Mouse (Mus musculus) liver, embryonic 13.5 days (tissue): ENCODE data around the gene Ubash3b. TPM values are rescaled to one million over a fixed set of nuclear protein-coding genes. Genes with fewer than 3 reads are reported as not detected.

ENCODE experiments used
- ATAC-seq: fragments of 200-750 bp; cut with Nextera tagmentation; 2 replicates; pipeline ENCODE4 v1.8.0; 2017; ENCODE audit warnings: low read depth, mild to moderate bottlenecking, moderate number of reproducible peaks, moderate library complexity
- DNase-seq: peaks from one replicate; pipeline ENCODE4 v3.0.0; 2022
- H3K27ac ChIP-seq: fragments of 300-500 bp; sonication (generic); 2 replicates; pipeline ENCODE4 v1.5.1; 2015; ENCODE audit warnings: moderate library complexity, mild to moderate bottlenecking, inconsistent platforms
- H3K27me3 ChIP-seq: fragments of 300-500 bp; sonication (generic); 2 replicates; pipeline ENCODE4 v1.6.1; 2015; ENCODE audit warnings: mild to moderate bottlenecking, inconsistent platforms
- H3K36me3 ChIP-seq: fragments of 300-500 bp; sonication (generic); 2 replicates; pipeline ENCODE4 v1.6.1; 2015; ENCODE audit warnings: mild to moderate bottlenecking, inconsistent platforms
- H3K4me1 ChIP-seq: fragments of 300-500 bp; sonication (generic); replicated peaks from 2 replicates; pipeline ENCODE4 v1.6.1; 2015; ENCODE audit warnings: inconsistent platforms
- H3K4me2 ChIP-seq: fragments of 300-500 bp; sonication (generic); 2 replicates; pipeline ENCODE4 v1.6.1; 2015; ENCODE audit warnings: inconsistent platforms, mild to moderate bottlenecking, moderate library complexity
- H3K4me3 ChIP-seq: fragments of 300-500 bp; sonication (generic); replicated peaks from 2 replicates; pipeline ENCODE4 v1.5.1; 2015; ENCODE audit warnings: mild to moderate bottlenecking, inconsistent platforms
- H3K9ac ChIP-seq: fragments of 300-500 bp; sonication (generic); 2 replicates; pipeline ENCODE4 v1.6.1; 2015; ENCODE audit warnings: mild to moderate bottlenecking, inconsistent platforms
- H3K9me3 ChIP-seq: fragments of 300-500 bp; sonication (generic); replicated peaks from 2 replicates; pipeline ENCODE4 v1.6.1; 2016; ENCODE audit warnings: inconsistent platforms
- WGBS: fragments of 180-500 bp; shearing (Covaris S2); methylation state at CpG from one replicate; pipeline ENCODE4 v1.1.7; 2015; ENCODE audit not compliant: insufficient replicate concordance; 5-methylcytosine and 5-hydroxymethylcytosine counted together
- polyA plus RNA-seq: library from polyadenylated mRNA; unstranded; fragments of >200 nt; fragmentation: Nextera tagmentation; extraction: Ambion mirVana; gene quantifications from 2 replicates; pipeline ENCODE4 v1.2.1, GENCODE M21; 2015

Ubash3b gene
- polyA plus RNA-seq, 1 experiment from 2014 or later = 6.7 TPM

DNA sequence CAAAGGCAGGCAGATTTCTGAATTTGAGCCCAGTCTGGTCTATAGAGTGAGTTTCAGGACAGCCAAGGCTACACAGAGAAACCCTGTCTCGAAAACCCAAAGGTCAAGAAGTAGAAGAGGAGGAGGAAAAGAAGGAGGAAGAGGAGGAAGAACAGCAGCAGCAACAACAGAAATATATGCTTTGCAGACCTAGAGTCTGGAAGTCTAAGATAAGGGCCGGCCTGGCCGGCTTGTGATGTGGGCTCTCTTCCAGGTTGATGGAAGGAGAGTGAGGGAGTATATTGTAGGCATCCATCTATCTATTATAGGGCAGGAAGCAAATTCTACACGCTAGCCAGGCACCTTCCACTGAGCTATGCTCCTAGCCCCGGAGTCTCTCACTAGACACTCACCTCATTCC is 92.0 kb downstream of the Ubash3b start:
- Histone ChIP-seq H3K4me2 (peak overlapping the region; percentile 15; the same call in 1 of the 2 replicates), H3K27ac (peak overlapping the region; percentile 37), H3K9me3 (no peaks in the 10 kb centered on the region), H3K4me1 (peaks cover 68% of the 10 kb centered on the region), H3K27me3 (no peaks in the 10 kb centered on the region), H3K4me3 (no peak overlapping the region), H3K36me3 (no peaks in the 10 kb centered on the region), H3K9ac (peak overlapping the region; percentile 11; the same call in 1 of the 2 replicates)
- 20% methylated on average over 5 of the region's 5 CpGs for WGBS
- peak; percentile 58 for DNase-seq
- peak; percentile 57 for ATAC-seq

DNA sequence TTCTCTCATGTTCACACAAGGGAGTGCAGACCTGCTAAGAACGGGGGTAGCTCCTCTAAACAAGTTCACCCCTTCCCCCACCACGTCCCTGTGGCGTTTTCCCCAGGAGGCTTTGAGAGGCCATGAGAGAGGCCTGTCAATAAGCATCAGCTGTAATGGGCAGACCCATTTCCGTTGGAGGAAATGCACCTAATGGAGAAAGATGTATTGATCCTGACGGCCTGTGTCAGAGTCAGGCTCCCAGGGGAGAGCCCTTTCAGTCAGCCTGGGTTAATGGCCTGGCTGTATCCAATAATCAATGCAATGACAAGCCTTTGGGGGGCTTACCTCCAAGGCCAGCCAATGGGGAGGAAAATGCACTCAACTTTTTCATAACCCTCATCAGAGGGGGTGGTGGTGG is 100.1 kb downstream of the Ubash3b start:
- Histone ChIP-seq H3K27me3 (no peaks in the 10 kb centered on the region), H3K4me2 (no peak overlapping the region), H3K36me3 (no peaks in the 10 kb centered on the region), H3K4me3 (no peak overlapping the region), H3K27ac (no peak overlapping the region), H3K9ac (no peak overlapping the region), H3K9me3 (no peaks in the 10 kb centered on the region), H3K4me1 (peaks cover 31% of the 10 kb centered on the region)
- DNase-seq (no peak), ATAC-seq (no peak)
- 42% methylated on average over 5 of the region's 5 CpGs for WGBS

GRCm38 (mm10) chr9:41060617-41061016 is 100.9 kb downstream of the Ubash3b start:
- Histone ChIP-seq H3K9ac (no peak overlapping the region), H3K36me3 (no peaks in the 10 kb centered on the region), H3K4me2 (no peak overlapping the region), H3K4me1 (peaks cover 31% of the 10 kb centered on the region), H3K27me3 (no peaks in the 10 kb centered on the region), H3K4me3 (no peak overlapping the region), H3K9me3 (no peaks in the 10 kb centered on the region), H3K27ac (no peak overlapping the region)
- DNase-seq (no peak), ATAC-seq (no peak)
- WGBS = 68% methylated on average over 6 of the region's 6 CpGs

DNA sequence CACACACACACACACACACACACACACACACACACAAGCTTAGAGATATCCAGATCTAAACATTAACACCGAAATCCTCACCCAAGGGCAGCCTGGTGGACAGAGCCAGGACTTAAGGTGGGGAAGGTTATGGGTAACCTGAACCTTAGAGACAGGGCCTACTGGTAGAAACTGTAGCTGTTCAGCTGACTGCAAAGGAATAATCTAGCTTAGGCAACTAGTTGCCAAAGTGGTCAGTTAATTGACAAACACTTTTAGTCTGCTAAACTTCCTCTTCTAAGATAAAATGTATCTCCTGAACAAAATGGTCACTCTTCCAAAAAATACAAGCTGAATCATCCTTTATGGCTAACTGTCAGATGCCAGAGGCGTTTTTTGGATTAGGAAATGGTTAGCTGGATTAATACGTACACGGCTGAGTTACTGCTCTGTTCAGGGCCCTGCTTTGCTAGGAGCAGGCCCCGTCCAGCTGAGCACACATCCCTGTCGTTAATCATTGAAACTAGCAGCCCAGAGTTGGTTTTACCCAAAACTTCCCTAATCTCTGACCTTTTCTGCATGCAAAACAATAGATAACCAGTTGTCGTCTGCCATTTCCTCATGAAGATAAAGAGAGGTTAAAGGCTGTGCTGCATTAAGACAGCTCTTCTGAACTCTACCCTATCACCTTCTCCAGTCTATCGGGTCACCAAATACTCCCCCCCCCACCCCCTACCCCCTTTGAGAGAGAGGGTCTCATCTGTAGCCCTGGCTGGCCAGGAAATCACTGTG is 102.5 kb downstream of the Ubash3b start:
- ATAC-seq (peak; percentile 84), DNase-seq (no peak)
- Histone ChIP-seq H3K27ac (peak overlapping the region; percentile 19), H3K4me2 (no peak overlapping the region), H3K9ac (no peak overlapping the region), H3K27me3 (no peaks in the 10 kb centered on the region), H3K4me3 (no peak overlapping the region), H3K9me3 (no peaks in the 10 kb centered on the region), H3K4me1 (peaks cover 31% of the 10 kb centered on the region), H3K36me3 (no peaks in the 10 kb centered on the region)
- 13% methylated on average over 8 of the region's 8 CpGs for WGBS

GRCm38 (mm10) chr9:41054166-41054565 is 107.3 kb downstream of the Ubash3b start:
- no peak overlapping the region for H3K4me2 ChIP-seq
- H3K9me3 ChIP-seq = no peaks in the 10 kb centered on the region
- H3K9ac ChIP-seq = no peak overlapping the region
- no peak overlapping the region for H3K4me3 ChIP-seq
- ATAC-seq (no peak), DNase-seq (no peak)
- peaks cover 53% of the 10 kb centered on the region for H3K4me1 ChIP-seq
- WGBS = 81% methylated on average over 9 of the region's 9 CpGs
- no peaks in the 10 kb centered on the region for H3K27me3 ChIP-seq
- H3K36me3 ChIP-seq = no peaks in the 10 kb centered on the region
- H3K27ac ChIP-seq = no peak overlapping the region

DNA sequence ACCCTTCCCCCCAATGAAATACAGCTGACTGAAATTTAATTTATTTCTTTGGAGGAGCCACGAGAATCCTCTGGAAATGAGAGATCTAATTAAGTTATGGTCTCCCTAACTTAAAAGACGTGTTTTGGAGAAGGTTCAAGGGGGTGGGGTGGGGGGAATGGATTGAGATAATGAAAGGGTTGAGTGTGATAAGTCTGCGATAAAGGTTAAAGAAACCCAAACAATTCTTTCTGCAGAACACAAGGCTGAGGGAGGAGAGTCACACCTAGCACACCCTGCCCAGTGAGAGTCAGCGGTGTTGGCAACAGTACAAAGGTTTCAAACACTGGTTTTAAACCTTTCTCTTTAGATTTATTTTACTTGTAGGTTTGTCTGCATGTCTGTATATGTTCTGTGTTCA is 108.0 kb downstream of the Ubash3b start:
- H3K9me3 ChIP-seq = no peaks in the 10 kb centered on the region
- H3K9ac ChIP-seq = no peak overlapping the region
- no peak overlapping the region for H3K4me2 ChIP-seq
- H3K36me3 ChIP-seq = no peaks in the 10 kb centered on the region
- no peaks in the 10 kb centered on the region for H3K27me3 ChIP-seq
- 38% methylated on average over 4 of the region's 4 CpGs for WGBS
- no peak overlapping the region for H3K27ac ChIP-seq
- DNase-seq (no peak), ATAC-seq (no peak)
- H3K4me3 ChIP-seq = no peak overlapping the region
- peaks cover 53% of the 10 kb centered on the region for H3K4me1 ChIP-seq

DNA sequence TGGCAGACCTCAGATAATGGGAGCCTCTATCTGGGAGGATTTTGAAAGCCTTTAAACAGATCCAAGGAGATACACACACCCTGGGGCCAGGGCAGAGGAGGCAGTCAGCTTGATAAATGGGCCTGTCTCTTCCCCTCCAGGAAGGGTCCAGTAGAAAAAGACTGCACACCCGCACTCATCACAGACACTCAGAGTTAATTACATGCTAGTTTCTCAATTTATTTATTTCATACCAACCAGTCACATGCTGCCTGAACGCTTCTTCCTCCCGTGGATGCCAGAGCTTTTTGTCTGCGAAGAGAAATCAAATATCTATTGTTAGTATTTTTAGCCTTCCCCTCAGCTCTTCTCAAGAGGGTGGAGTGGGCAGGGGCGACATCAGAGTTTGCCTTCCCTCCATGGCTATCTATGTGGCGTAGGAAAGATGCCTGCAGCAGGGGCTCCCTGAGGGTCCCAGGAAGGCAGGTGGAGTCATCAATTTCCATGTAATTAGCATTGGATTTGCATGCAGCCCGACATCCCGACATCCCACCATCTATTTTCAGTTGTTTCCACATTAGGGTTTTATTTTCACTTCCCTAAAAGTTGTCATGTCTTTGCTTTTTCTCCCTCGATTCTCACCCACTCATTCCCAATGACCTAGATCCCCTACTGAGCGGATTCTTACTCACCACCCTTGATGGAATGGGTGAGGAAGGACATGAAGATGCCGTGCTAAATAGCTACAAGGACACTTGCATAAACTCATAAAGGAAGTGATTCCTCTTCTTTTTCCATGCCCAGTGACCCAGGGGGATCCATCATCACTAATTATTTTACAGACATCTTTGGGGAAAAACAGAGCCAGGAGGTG is 110.2 kb downstream of the Ubash3b start:
- Histone ChIP-seq H3K9ac (no peak overlapping the region), H3K36me3 (no peaks in the 10 kb centered on the region; the same call in 1 of the 2 replicates), H3K9me3 (no peaks in the 10 kb centered on the region), H3K4me1 (peaks cover 63% of the 10 kb centered on the region), H3K27me3 (no peaks in the 10 kb centered on the region), H3K4me3 (no peak overlapping the region), H3K4me2 (no peak overlapping the region), H3K27ac (no peak overlapping the region)
- ATAC-seq (no peak), DNase-seq (no peak)
- 49% methylated on average over 11 of the region's 11 CpGs for WGBS

DNA sequence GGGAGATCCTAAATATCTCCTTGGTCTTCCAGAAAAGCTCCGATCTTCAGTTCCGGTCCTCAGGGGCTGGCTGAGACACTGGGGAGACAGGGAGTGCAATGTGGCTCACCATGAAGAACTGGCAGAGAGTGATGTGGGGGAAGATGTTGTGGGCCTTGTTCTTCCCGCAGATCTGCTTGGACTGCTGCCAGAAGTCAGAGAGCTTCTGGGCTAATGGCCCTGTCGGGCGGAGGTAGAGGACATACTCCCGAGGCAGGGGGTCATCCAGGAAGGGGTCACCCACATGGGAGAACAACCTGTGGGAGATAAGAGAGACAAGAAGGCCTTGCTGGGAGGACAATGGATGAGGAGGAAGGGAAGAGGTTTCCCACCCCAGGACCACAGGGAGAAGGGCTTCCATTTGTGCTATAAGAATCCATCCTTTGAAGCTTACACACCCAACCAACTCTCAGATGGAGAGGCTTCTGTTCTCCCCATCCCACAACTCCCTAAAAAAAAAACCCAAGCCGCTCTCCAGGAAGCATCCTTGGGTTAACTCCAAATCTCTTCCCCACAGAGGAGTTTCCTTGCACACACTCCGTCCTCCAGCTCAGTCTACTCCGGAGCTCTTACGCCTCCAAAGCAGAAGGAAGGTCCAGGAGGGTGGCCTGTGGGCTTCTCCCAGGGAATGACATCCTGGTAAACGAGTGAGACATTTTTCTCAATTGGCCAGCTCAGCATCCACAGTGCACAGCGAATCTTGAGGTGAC is 111.0 kb downstream of the Ubash3b start:
- H3K36me3 ChIP-seq = no peaks in the 10 kb centered on the region; the same call in 1 of the 2 replicates
- H3K4me1 ChIP-seq = peaks cover 63% of the 10 kb centered on the region
- ATAC-seq (no peak), DNase-seq (no peak)
- WGBS = 59% methylated on average over 12 of the region's 12 CpGs
- H3K9ac ChIP-seq = no peak overlapping the region
- no peak overlapping the region for H3K4me2 ChIP-seq
- no peak overlapping the region for H3K27ac ChIP-seq
- no peaks in the 10 kb centered on the region for H3K27me3 ChIP-seq
- no peaks in the 10 kb centered on the region for H3K9me3 ChIP-seq
- H3K4me3 ChIP-seq = no peak overlapping the region

DNA sequence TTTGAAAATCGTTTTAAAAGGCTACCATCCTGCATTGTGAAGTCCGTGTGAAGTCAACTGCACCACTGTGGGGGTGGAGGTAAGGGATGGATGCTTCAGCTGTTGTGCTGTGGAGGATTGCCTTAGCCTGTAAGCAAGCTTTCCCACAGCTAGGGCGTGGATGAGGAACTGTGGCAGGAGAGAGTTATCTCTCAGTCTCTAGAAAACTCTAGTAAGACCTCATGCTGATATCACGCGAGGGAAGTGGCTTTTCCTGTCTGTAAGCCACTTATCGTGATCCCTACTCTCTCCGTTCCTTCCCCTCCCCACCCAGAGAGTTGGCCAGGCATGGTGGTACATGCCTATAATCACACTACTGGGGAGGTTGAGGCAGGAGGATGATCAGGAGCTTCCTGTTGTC is 112.2 kb downstream of the Ubash3b start:
- Histone ChIP-seq H3K36me3 (no peaks in the 10 kb centered on the region; the same call in 1 of the 2 replicates), H3K27ac (no peak overlapping the region; the same call in 1 of the 2 replicates), H3K4me2 (peak overlapping the region; percentile 17; the same call in 1 of the 2 replicates), H3K9ac (no peak overlapping the region), H3K9me3 (no peaks in the 10 kb centered on the region), H3K4me3 (no peak overlapping the region), H3K27me3 (no peaks in the 10 kb centered on the region), H3K4me1 (peaks cover 63% of the 10 kb centered on the region)
- WGBS = 23% methylated on average over 7 of the region's 7 CpGs
- peak; percentile 57 for ATAC-seq
- DNase-seq = no peak

DNA sequence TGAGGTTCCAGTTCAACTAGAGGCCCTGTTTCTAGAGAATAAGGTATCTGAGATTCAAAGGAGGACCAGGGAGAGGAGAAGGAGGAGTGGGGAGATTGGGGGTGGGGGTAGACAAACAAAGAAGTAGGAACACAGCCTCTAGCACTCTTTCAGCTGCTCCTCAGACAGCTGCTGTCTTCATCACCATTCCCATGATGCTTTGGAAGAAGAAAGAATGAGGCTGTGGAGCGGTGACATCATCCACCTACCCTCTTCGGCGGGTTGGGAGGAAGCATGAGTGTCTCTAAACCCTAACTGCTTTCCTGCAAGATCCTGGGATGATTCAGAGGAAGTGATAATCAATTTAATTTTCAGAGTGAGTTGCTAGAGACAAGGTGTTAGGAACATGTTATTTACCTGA is 112.7 kb downstream of the Ubash3b start:
- Histone ChIP-seq H3K27me3 (no peaks in the 10 kb centered on the region), H3K4me2 (no peak overlapping the region), H3K4me3 (no peak overlapping the region), H3K4me1 (peaks cover 63% of the 10 kb centered on the region), H3K27ac (no peak overlapping the region), H3K9me3 (no peaks in the 10 kb centered on the region), H3K36me3 (no peaks in the 10 kb centered on the region; the same call in 1 of the 2 replicates), H3K9ac (no peak overlapping the region)
- ATAC-seq = no peak
- no peak for DNase-seq
- WGBS = 72% methylated on average over 3 of the region's 3 CpGs

DNA sequence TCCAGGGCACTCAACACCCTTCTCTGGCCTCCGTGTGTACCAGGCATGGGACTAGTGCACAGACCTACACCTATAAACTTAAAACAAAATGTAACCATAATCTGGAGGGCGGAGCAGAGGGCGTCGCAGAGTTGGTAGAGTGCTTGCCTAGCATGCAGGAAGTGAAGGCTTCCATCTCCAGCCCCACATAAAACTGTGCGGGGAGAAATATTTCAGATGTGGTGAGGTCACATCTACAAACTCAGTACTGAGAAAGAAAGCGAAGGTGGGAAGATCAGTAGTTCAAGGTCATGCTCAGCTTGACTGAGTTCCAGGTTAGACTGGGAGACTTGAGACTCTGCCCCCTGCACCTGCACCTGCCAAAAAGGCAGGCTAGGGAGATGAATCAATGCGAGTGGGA is 113.3 kb downstream of the Ubash3b start:
- no peak overlapping the region for H3K9ac ChIP-seq
- H3K4me1 ChIP-seq = peaks cover 57% of the 10 kb centered on the region
- H3K27ac ChIP-seq = no peak overlapping the region
- H3K9me3 ChIP-seq = no peaks in the 10 kb centered on the region
- no peak overlapping the region for H3K4me2 ChIP-seq
- no peaks in the 10 kb centered on the region; the same call in 1 of the 2 replicates for H3K36me3 ChIP-seq
- DNase-seq = no peak
- WGBS = 80% methylated on average over 7 of the region's 7 CpGs
- H3K4me3 ChIP-seq = no peak overlapping the region
- ATAC-seq = no peak
- no peaks in the 10 kb centered on the region for H3K27me3 ChIP-seq
